Mouse (Mus musculus) heart, postnatal 36 days (tissue): ENCODE measurements around the gene Prcc. TPM values are rescaled to one million over a fixed set of nuclear protein-coding genes. Genes with fewer than 3 reads are reported as not detected.

Experiments
- total RNA-seq, 2 experiments: library from RNA; stranded (reverse); gene quantifications; 2 replicates each; pipeline ENCODE4 v1.2.3; 2021

Prcc gene
- total RNA-seq, 2 experiments from 2014 or later, result 47.5 to 51.6 TPM

Other genes starting within 250 kb of the Prcc start
- gene Lrrc71, start 137.0 kb downstream of the Prcc start, total RNA-seq, result under 1 TPM; 0.14 to 0.28 TPM
- gene Ntrk1, start 90.4 kb downstream of the Prcc start, total RNA-seq, result under 1 TPM; 0.16 to 0.19 TPM
- under 1 TPM in 1 of 2 experiments, not detected in 1; 0.08 TPM for gene Insrr, start 88.7 kb downstream of the Prcc start, total RNA-seq
- 10 to 100 TPM; 19.5 to 22.5 TPM for gene Pear1, start 61.3 kb downstream of the Prcc start, total RNA-seq
- under 1 TPM in 1 of 2 experiments, not detected in 1; 0.08 TPM for gene Sh2d2a, start 38.9 kb downstream of the Prcc start, total RNA-seq
- gene Hdgf, start 20.7 kb upstream of the Prcc start, total RNA-seq, result 100 to 1,000 TPM; 106 to 115 TPM
- gene Mrpl24, start 33.9 kb upstream of the Prcc start, total RNA-seq, result 10 to 100 TPM; 69.5 to 75.1 TPM
- 10 to 100 TPM; 10.2 to 12.3 TPM for gene Isg20l2, start 44.7 kb upstream of the Prcc start, total RNA-seq
- 1 to 10 TPM; 4.8 to 5.2 TPM for gene Rrnad1, start 45.1 kb upstream of the Prcc start, total RNA-seq
- not detected for gene Crabp2, start 63.1 kb upstream of the Prcc start, total RNA-seq
- gene Nes, start 85.5 kb upstream of the Prcc start, total RNA-seq, result 10 to 100 TPM; 18.7 to 22.7 TPM
- gene Bcan, start 114.6 kb upstream of the Prcc start, total RNA-seq, result under 1 TPM in 1 of 2 experiments, not detected in 1; 0.19 TPM
- not detected for gene Hapln2, start 142.0 kb upstream of the Prcc start, total RNA-seq
- 10 to 100 TPM in 1 of 2 experiments, 1 to 10 TPM in 1; 8.2 to 10.3 TPM for gene Gpatch4, start 157.5 kb upstream of the Prcc start, total RNA-seq
- gene Naxe, start 172.9 kb upstream of the Prcc start, total RNA-seq, result 10 to 100 TPM; 73.9 to 75.5 TPM
- gene Ttc24, start 192.7 kb upstream of the Prcc start, total RNA-seq, result not detected
- under 1 TPM; 0.76 to 0.94 TPM for gene Iqgap3, start 196.4 kb upstream of the Prcc start, total RNA-seq